Mouse (Mus musculus): Measurements from ENCODE around the gene Lrcol1.

Gene Lrcol1

DNA sequence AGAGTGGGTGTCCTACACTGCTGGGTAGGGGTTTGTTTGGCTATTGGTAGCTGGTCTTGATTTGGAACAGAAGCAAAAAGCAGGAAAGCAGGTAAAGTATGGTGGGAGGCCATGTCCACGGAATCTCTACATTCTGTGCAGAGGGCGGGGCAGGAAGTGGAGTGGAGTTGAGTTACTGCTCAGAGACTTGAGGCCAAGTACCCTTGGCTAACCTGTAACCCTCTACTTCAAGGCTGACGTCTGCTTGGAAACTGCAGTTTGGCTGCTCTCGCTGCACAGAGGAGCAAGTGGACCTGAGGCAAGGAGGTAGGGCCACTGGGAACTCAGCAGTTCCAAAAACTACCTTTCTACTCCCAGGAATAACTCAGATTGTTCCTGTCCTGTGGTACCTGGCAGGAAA lies at the start of gene Lrcol1:
Gene Lrcol1 (plus strand): TSS at position 207 of the 400 bp plus-strand sequence.
- no peak for DNase-seq (ENCODE audit: low read depth)

DNA sequence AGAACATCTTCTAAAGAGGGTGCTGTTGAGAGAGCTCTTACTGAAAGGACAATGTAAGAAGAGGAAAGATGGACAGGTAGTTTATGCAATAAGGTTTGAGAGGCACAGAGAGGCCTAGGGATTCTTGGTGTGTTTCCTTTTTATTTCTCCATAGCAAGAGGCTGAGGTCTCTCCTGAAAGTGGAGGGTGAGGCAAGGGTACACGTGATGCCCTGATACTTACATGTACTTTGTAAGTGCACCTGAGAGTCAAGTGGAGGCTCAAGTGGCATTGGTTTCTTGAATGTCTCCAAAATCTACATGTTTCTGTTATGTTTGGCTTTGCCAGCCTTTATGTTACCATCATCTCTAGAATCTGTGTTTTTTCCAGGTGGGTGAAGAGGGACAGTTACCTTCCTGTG lies 47.9 kb upstream of the Lrcol1 start:
- no peak for DNase-seq (ENCODE audit: low read depth)

DNA sequence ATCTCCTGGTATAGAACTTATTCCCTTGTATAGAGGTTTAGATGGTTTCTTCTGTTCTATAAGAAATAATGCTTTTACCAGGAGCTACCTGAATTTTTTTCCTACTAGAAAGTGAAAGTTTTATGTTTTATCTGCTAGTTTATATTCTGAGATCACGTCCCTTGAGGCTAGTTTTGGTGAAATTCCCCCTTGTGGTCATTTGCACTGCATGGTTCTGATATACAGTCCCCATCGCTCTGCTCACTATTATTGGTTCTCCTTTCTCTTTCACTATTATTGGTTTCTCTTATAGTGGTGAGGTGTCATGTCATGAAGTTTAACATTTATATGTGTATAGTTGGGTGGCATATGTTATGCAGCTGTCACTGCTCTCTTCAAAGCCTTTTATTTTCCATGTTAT lies 43.9 kb upstream of the Lrcol1 start:
- DNase-seq (ENCODE audit: low read depth): no peak

DNA sequence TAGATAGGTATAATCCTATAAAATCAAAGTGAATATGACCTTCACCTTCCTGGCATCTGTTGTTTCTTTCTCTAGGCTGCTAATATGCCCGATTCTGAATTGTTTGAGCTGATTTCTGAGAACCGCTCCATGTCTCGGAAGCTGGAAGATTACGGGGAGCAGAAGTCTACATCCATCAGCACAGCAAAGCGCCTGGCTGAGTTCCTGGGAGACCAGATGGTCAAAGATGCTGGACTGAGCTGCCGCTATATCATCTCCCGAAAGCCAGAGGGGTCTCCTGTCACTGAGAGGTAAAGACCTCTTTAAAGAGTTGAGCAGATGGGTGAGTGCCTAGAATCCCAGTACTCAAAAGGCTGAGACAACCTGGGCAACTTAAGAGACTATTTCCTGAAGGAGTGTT lies 35.7 kb upstream of the Lrcol1 start:
- DNase-seq (ENCODE audit: low read depth): no peak

DNA sequence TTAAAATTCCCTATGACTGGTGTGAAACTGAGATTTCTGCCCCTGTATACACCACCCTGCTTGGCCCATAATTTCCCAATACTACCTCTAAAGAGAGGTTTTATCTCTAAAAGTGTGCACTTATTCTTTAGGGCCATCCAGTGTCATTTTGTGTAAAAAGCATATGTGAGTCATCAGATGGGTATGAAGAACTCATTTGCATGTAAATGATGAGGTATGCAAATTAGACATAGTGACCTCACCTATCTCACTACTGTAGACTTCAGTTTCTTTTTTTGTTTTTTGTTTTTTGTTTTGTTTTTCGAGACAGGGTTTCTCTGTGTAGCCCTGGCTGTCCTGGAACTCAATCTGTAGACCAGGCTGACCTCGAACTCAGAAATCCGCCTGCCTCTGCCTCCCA lies 31.4 kb upstream of the Lrcol1 start:
- DNase-seq (ENCODE audit: low read depth): no peak

DNA sequence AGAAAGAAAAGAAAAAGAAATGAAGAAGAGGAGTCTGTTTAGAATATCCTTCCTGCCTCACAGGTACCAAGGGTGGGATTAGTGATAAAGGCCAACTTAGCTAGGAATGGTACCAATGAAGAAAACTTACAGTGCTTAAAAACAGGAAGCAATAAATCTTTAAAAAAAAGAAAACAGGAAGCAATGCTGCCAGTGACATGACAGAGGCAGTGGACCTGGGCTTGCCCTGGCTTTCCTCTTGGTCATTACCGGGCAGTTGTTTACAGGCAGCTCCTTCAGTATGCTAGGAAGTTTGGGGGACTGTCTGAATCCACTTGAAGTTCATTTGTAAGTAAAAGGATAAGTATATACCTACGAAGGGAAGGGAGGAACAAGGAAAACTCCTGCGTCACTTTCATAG lies 14.0 kb upstream of the Lrcol1 start:
- DNase-seq (ENCODE audit: low read depth): no peak

DNA sequence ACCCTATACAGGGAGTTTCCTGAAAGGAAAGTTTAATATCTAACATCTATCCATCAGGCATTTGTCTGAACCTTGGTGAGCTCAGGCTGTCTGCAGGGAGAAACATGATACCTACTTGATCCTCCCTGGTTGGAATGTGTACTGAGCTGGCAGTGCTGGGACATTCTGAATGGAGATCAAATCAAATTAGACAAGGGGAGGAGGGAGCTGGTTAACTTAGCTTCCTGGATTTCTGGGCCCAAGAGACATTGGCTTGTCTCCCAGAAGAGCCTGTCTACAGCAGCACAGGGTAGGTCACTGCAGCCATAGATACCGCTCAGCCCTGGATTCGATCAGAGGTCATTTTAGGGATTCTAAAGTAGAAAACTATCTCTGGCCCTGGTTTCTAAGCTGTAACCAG lies 5.7 kb upstream of the Lrcol1 start:
- no peak for DNase-seq (ENCODE audit: low read depth)

DNA sequence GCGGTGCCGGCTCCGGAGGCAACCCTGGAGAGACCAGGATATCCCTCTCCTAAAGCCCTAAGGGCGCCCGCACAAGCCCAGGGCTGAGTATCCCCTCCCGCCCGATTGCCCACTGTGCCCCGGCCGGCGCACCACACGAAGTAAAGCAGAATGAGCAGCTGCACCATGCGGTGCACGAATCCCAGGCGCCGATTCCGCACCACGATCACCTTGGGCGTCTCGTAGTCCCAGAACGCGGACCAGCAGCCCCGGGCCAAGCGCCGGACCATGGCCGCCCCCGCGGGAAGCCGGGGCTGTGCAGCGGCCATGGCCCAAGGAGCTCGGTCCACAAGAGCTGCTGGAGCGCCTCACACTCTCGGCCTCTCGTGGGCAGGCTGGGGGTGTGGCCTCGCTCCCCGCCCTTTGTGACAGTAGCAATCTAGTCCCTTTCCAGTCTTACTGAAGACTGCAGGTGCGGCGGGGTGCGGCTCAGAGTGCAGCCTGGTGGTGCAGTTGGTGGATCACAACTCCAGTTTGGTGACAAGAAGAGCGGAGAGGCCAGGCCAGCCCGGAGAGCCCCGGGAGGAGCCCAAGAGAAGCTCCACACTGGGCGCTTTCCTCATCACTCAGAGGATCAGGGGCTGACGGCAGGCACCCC lies 1.8 kb upstream of the Lrcol1 start, which contains the start of gene P2rx2:
Gene P2rx2 (minus strand): TSS at position 565 of the 637 bp plus-strand sequence.
- no peak for DNase-seq (ENCODE audit: low read depth)

DNA sequence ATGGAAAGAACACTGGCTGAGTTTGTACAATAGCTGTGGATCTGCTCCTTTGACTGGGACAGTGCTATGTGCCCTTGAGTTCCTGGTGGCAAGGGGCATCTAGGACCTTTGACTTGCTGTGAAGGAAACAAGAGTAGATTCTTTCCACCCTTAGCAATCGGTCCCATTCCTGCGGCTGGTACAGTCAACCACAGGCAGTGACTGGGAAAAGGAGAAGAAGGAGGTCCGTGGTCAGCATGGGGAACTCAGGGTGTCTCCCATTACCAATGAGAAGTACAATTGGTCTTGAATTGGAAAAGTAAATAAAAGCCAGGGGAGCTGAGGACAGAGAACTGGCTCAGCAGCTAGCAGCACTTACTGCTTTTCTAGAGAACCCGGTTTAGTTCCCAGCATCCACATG lies 1.0 kb downstream of the Lrcol1 start:
- DNase-seq (ENCODE audit: low read depth): no peak

DNA sequence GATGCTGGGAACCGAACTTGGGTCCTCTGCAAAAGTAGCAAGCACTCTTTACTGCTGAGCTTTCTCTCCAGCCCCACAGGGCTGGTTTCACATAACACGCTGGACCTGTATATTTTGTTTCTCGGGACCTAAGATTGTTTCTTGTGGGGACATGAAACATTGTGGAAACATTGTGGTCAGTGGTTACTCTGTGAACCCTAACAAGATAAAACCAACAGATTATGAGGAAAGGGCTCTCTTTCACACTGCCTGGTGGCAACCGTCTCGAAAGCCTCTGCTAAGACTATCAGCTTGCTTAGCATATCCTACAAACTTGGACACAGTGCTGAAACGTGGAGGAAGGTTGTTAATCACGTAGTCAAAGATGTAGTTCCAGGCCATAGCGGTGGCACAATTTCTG lies 2.5 kb downstream of the Lrcol1 start:
- DNase-seq (ENCODE audit: low read depth): no peak

DNA sequence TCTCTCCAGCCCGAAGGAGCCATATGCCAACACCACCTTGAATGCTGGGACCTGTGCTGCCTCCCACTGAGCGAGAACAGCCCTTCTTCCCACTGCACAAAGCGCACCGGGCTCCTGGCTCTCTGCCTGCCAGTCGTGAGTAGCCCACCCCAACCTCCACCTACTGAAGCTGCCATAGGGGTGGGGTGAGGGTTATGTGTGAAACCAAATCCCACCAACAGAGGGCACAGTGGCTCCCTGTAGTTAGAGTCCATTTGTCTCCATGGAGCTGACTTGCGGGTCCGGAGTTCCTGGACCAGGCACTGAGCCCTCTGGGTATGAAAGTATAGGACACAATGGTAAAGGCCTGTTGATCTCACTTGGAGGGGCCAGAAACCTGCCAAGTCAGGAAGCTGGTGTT lies 10.2 kb downstream of the Lrcol1 start:
- DNase-seq (ENCODE audit: low read depth): peak; percentile 43

DNA sequence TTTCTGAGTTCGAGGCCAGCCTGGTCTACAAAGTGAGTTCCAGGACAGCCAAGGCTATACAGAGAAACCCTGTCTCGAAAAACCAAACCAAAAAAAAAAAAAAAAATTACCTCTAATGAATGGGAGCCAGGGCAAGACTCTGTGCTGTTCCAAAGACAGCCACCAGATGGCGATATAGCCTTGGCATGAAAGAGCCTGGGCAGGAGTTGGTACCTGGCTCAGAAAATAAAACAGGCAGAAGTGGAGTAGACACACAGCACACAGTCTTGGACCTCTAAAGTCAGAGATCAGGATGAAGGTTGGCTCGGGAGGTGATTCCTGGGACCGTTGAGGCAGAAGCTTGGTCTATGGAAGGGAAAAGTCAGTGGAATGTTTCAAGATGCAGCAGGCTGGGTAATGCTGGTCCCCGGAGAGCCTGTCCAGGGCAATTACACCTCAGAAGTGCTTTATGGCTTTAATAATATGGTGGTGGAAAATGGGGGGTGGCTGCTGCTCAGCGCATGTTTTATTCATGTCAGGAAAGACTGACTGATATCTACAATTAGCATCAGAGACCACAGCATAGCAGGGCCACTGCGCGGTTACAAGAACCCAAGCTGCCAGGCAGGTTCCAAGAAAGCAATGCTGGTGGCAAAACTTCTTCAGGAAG lies 13.1 kb downstream of the Lrcol1 start:
- DNase-seq (ENCODE audit: low read depth): peak; percentile 89

DNA sequence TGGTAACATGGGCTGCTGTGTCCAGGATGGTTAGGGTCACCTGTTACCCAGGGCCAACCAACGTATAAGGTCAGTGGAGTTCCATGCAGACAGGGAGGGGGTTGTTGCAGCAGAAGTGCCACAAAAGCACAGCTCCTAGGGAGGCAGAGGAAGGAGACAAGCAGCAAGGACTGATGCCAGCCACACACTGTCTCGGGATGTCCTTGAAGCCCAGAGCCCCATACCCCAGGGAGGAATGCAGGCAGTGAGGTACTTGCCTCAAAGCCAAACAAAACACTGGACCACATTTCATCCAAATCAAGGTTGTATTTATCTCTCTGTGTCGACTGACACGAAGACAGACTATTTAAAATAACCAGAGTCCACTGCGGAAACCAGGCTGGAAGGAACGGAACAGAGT lies 16.9 kb downstream of the Lrcol1 start:
- DNase-seq (ENCODE audit: low read depth): no peak

DNA sequence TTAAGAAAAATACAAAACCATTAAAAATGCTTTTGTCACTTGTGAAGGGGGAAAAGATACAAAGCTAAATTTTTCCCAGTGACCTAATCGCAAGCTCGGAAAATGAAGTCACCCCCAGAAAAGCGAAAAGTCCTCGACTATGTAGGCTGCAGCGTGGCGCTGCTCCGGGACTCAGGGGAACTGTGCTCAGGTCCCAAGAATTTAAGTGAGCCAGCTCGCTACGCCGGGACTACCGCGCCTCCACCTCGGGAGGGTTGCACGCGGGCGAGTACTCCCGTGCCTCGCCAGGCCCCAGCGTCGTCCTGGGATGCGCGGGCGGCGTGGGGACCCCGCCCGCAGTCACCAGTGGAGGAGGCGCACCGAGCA lies 18.3 kb downstream of the Lrcol1 start:
- no peak for DNase-seq (ENCODE audit: low read depth)

DNA sequence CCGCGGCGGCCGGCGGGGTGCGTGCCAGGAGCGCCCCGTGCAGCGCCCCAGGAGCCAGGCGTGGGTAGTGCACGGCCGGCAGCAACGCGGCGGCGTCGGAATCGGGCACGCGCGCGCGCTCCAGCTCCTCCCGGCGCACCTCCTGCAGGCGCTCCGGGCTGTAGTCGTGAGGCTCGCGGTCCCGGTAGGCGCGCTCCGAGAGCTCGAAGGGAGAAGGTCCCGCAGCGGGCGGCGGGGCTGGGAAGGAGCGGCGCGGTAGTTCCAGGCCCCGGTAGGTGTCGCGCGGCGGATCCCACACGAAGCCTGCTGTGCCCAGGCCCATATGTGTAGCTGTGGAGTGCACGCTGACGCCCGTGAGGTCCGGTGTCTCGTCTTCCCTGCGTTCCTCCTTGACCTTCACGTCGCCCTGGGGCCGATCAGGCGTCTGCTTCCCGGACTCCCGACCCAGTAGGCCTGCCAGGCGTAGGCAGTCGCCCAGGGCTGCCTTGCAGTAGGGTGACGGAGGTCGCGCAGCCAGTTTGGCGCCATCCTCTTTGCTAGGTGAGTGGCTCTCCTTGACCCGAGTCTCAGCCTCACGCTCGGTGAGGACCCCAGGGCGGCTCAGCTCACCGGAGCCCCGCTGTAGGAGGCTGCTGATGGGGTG lies 18.8 kb downstream of the Lrcol1 start:
- DNase-seq (ENCODE audit: low read depth): peak; percentile 61

DNA sequence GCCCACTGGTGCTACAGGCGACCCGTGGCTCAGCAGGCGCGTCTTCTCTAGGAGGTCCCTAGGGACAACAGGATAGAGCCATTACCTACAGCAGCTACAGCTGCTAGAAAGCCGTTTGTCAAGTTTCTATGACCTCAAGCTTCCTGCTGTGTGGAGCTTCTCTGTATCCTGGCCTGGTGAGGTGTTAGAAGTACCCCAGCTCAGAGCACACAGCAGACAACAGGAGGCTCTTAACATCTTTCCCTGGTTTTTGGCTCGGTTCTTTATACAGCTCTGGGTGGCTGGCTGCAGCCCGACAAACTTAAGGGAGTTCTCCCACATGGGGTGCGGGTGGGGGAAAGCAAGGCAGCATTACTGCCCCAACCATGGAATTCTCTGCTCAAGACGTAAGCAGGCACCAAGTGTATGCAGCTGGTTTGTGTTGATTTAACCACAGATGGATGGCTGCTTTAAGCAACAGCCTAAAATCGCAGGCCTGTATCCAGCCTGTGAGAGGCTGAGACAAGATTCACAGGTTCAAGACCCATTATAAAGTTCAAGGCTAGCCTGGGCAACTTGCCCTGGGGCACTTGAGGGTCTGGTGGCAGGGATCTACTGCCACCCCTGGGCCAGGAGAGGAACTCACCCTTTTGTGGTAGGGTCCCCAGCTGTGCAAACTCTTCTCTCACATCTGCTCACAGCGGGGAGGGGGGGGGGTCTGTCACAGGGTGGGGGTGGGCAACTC lies 19.5 kb downstream of the Lrcol1 start:
- DNase-seq (ENCODE audit: low read depth): no peak

DNA sequence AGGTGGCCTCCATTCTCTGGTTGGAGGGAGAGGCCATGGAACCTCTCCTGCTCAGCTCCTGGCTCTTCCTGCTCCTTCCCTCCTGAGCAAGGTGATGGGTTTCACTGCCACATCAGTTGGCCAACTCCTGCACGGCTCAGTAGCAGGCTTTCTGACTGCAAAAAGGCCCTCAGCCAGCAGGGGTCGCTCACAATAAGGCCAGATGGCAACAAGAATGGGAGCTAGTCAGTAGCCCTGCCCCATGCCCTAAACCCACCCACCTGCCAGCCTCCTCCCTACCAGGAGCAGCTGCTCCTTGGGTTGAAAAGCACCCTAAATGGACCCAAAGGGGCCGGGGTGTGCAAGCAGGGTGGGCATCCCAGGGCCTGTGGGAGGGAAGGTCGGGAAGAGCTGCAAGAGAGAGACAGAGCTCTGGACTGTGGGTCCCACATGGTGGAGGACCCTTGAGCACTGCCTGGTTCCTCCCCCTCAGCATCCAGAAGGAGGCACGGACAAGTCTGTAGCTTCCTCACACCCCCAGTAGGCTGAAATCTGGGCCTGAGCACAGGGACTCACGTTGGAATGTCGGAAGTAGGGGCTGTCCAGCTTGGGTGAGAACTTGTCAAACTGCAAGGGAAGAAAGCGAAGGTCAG lies 32.4 kb downstream of the Lrcol1 start:
- DNase-seq (ENCODE audit: low read depth): peak; percentile 66

DNA sequence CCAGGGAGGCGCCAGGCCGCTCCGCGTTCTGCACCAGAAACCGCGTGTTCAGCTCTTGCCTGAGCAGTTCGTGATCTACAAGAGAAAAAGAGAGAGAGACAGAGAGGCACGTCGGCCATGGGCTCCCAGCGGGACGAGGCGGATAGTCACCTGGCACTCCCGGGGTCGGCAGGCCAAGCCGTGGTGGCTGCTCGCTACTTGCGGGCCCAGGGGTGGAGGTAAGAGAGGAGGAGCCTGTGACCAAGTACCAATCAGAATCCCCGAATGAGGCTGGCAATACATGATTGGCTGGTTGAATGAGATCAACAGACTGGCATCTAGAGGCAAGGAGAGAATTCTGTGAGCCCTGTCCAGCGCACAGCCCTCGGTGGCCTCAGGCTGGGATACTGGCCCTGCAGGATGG lies 33.7 kb downstream of the Lrcol1 start:
- no peak for DNase-seq (ENCODE audit: low read depth)

DNA sequence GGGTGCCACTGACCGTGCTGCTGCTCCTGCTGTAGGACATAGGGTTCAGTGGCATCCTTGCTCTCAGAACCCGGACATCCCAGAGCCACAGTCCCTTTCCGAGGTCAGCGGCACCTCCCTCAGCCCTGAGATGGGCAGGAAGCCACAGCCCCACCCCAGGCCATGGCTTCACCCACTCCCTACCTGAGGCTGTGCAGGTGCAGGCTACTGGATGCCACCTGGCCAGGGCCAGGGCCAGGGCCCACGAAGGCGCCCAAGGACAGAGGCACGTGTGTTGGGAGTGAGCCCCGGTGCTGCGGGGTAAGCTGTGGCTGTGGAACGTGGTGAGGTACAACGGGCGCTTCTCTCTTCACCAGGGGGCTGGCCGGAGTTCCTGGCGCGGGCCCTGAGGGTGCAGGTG lies 34.6 kb downstream of the Lrcol1 start:
- no peak for DNase-seq (ENCODE audit: low read depth)

DNA sequence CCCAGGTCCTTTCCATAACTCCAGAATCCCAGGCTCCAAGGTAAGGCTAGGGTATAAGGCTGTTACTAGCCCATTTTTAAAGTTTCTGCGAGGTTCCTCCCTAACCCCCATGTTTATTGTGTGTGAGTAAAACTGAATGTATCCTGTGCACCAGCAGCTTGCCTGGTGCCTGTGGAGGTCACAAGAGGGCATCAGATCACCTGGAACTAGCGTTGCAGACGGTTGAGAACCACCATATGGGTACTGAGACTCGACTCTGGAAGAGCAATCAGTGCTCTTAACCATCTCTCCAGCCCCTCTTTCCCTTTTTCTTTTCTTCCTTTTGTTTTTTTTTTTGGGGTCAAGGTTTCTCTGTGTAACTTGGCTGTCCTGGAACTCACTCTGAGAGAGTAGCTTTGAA lies 35.3 kb downstream of the Lrcol1 start:
- DNase-seq (ENCODE audit: low read depth): no peak

DNA sequence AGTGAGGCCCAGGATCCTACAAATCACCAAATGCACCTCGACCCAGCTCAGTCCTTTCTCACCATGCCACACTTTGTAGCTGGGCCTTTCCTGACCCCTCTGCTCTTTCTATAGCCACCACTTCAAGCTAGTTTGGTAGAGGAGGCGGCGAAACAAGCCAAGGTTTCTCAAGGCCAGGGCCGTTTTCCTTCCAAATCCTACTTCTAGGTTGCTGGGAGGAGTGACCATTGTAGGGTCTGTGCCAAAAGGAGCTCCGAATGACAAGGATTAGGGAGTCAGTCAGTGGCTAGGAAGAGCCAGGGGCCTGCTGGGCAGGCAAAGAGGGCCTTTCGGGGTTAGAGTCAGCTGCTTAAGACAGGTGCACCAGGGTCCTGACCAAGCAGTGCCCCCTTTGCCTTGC lies 40.0 kb downstream of the Lrcol1 start:
- no peak for DNase-seq (ENCODE audit: low read depth)

DNA sequence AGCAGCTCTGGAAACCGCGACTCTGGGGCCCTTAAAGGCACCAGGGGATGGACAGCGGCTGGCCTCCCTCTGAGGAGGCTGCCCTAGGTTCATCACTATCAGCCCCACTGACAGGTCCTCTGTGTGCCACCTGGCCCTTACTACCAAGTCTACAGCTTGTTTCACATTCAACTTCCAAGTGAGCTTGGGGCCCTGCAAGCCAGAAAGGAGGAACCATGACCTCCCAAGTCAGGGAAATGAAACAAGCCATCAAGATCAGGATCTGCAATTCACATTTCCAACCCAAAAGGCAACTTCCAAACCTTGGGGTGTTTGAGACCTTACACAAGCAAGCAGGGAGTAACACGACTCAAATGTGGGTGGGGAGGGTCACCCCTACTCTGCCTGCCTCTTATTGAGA lies 40.7 kb downstream of the Lrcol1 start:
- DNase-seq (ENCODE audit: low read depth): no peak
